Mouse (Mus musculus) kidney, postnatal 25 days (tissue): Measurements from ENCODE around the gene Myod1.

Experiments used
- DNase-seq, 2 experiments: peaks; one replicate each; pipeline ENCODE4 v3.0.0; 2021; ENCODE audit warnings: mixed read lengths in 2 of 2

Myod1 gene

DNA sequence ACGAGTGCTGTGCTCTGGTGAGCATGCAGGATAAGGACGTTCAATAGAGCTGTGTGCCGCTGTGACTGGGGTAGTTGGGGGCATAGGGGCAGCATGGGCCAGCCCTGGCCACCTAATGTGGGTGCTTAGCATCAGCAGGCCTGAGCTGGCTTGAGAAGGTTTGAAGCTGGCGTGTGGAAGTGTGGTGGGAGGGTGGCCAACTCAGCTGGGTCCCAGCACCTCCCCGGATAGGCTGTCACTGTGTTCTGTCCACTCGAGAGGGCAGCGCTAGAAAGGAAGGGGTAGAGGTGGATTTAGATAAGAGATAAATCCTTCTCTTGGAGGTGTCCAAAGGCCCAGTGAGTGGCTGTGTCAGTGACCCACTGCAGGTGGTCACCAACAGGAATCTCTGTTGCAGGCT lies 41.2 kb downstream of the Myod1 start:
- DNase-seq, result no peak

DNA sequence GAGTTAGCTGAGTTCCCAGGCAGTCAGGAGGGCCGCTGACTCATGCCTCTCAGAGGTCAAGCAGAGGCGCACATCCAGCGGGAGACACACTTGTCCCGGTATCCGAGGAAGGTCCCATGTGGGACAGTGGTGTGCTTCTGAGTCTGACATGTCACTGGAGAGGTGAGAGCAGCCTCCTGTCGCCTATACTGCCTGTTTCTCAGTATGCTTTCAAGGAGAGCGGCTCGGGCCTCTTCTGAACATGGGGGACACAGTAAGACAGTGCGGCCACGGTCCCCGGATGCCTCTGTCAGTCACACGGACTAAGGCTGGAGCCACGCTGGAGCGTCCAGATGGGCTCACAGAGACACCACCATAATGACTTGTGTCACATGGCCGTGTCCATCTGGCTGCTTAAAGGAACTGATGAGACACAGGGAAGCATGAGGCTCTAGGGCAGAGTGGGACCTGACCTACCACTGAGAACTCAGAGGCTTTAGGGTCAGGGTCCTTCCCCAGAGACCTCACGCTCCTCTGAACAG lies 41.9 kb downstream of the Myod1 start:
- DNase-seq, result no peak

DNA sequence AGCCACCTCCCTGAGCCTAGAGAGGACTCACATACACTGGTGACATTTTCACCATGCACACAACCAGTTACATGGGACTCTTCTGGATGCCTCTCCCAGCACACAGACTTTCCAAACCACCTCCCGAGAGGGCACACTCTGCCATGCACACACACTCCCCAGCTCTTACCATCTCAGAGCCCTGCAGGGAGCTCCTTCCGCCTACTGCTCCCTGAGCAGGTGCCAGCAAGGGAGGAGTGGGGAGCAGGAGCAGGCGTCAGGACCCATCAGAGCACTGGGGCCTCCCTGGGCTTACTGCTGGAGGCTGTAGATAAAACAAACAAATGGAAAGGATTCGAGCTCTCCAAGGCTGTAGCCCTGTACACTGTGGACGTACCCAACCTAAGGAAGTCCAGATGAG lies 45.3 kb downstream of the Myod1 start:
- no peak for DNase-seq

DNA sequence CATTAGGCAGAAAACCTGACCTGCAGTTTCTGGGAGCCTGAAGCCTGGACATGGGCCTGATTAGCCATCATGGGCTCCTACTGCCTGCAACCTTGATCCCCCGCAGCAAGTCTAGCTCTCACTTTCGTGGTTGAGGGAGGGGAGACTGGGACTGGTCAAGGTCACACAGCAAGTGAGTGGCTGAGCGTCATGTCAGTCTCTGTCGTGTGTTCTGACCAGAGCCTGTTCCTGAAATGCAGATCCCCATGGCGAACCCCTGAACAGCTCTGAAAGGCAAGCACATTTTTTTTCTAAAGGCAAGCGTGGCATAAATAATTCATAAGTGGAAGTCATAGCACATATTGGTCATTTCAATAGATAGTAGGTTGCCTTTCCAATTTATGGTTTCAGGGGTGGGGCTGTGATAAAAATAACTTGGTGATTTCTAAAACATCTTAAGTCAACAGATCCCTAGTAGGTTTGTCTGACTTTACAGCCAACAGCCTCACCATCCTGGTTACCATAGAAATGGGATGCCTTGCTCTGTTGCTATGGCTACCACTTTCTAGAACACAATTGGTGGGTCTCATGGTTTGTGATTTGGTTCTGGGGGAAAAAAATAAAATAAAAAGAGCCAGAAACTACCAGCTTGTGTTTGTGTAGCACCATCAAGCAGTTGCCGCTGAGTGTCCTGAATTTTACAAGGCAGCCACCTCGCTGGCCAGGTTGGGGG lies 45.9 kb downstream of the Myod1 start:
- DNase-seq, result no peak

DNA sequence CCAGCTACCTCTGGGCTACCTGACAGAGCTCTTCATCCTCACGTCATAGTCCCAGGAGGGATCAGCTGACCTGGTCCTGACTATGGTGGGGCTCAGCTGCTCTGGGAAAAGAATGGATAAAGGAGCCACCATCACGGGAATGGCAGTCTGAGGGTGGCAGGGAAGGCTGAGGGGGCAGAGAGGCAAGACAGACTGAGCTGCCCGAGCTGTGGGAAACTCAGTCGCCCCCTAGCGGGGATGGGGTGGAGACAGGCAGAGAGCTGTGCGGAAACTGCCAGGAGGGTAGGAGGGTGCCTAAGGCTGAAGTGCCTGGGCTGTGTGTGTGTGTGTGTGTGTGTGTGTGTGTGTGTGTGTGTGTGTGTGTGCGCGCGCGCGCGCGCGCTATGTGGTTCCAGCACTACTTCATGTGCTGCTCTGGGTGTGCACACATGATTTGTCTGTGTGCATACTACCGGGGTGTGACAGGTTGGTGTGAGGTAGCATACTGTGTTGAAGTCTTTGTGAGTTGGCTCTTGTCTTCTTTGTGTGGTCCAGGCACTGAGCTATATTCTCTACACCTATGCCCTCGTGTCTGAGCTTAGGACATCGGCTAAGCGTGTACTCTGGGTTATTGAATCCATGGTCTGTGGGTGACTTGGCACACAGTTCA lies 46.6 kb downstream of the Myod1 start:
- DNase-seq, result peak in 1 of 2 experiments; percentile 55

DNA sequence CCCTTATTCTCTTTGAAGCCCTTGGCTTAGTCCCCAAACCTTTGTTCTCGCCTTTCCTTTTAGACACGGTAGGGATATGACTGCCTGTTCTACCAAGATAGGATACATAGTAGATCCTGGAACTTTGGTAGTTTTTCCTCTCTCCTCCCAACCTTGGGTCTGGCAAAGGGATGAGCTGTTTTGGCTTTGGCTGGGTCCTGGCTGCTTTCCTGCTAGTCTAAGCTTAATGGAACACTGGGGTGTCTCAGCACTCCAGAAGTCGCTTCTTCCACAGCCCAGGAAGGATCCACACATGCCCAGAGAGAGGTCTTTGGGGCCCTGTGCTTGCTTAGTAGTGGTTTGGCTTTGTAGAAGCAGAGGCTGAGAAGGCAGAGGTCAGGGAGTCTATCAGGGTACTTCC lies 47.7 kb downstream of the Myod1 start:
- no peak for DNase-seq

DNA sequence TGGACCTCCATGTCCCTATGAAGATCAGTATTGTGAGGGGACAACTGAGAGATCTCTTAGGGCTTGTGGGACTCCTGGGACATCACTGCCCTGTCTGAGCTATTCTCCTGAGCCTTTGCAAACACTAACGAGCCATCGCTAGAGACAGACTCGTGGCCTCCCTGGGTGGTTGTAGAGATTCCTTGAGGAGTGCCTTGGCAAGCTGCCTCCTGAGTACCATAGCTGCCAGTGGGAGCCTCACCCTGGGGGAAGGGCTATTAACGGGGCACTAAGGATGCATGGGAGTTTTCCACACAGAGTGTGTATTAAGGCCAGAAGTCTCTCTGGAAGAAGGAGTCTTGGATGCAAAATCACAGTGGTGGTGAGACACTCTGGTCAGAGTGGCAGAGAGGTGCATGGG lies 48.7 kb downstream of the Myod1 start:
- no peak for DNase-seq
